Mouse (Mus musculus) gastrocnemius, adult 18-20 months (tissue): ENCODE data around the gene E130114P18Rik. TPM values are rescaled to one million over a fixed set of nuclear protein-coding genes. Genes with fewer than 3 reads are reported as not detected.

Experiments used
- DNase-seq: peaks from one replicate; pipeline ENCODE4 v3.0.0; 2021; ENCODE audit warnings: low spot score
- total RNA-seq, 2 experiments: library from RNA; stranded (reverse); gene quantifications; 2 replicates each; pipeline ENCODE4 v1.2.3; 2021

The E130114P18Rik gene
- total RNA-seq, 2 experiments from 2014 or later: 0.21 TPM; not detected in 1

DNA sequence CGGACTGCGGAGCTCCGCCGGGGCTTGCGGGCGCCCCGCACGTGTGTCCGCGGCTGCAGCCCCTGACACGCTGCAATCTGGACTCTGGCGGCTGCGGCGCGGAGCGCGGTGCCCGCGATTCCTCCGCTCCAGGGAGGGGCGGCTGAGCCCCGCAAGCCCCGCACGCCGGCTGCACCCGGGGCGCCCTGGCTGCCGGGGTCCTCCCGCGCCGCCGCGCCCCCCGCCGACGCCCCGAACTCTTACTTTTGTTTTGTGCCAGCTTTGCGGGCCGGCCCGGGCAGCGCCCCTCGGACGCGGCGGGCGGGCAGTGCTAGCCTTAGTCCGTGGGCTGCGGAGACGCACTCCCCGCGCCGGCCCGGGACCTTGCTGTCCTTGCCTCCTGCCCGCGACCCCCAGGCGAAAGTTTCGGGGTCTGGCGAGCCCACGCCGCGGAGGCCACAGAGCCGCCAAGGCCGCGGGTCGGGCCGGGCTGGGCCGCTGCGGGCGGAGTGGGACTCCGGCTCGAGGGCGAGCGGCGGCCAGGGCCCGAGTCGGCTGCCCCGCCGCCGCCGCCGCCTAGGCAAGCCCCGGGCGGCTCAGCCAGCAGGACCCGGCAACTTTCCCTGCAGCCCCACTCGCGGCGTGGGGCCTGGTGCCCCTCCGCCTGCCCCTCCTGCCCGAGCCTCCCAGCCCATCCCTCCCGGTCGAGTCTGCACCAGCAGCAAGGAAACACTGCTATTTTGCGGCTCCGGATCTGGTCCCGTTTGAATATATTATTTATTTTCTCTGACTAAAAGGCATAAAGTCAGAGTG lies 529 bp upstream of the E130114P18Rik start:
- no peak for DNase-seq

DNA sequence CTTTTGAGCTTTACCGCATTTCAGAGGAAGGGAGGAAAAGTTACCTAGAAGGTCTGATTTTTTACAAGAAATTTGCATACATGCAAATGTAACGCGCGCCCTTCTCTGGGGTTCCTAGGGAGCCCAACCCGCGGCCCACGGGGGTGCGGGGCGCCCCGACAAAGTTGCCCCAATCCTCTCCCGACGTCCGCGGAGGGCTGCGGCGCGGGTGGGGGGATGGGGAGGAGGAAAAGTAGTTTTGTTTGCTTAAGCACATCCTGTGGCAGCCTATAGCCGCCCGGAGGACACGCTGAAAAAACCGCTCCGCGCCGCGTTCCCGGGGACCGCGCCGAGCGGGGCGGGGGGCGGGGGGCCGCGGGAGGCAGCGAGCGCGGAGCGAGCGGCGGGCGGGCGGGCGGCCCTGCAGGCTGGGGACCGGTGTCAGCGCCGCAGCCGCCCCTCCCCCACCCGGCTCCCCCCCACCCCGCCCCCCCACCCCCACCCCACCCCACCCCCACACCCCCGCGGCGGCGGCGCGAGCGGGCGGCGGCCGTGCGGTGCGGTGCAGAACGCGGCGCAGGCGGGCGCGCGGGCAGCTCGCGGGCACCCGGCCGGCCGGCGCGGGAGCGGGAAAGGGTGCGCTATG lies 685 bp downstream of the E130114P18Rik start:
- DNase-seq: peak; percentile 60

DNA sequence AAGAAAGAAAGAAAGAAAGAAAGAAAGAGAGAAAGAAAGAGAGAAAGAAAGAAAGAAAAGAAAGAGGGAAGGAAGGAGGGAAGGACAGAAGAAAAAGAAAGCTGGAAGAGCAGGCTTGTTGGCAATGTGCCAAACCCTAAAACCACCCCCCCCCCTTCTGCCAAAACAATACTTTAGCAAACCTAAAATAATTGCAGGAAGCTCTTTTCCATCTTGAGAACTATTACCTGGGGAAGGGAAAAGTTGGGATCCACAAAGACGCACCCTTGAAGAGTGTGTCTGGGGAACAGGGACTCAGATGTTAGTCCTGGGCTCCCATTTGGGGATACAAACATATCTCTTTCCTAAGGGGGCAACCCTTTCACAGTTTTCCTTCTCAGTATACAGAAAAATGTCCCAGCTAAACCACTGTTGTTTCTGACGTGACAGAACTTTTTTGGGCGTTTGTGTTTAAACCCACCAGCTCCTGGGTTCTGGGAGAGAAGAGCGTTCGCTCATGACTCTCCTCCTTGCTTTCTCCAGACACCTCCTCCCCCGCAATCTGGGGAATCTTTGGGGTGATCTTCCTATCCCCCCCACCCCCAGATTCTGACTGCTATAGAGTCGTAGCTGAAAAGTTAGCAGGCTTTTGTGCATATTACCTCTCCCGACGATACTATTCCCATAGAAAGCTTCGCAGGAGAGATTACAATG lies 1.3 kb downstream of the E130114P18Rik start:
- no peak for DNase-seq

DNA sequence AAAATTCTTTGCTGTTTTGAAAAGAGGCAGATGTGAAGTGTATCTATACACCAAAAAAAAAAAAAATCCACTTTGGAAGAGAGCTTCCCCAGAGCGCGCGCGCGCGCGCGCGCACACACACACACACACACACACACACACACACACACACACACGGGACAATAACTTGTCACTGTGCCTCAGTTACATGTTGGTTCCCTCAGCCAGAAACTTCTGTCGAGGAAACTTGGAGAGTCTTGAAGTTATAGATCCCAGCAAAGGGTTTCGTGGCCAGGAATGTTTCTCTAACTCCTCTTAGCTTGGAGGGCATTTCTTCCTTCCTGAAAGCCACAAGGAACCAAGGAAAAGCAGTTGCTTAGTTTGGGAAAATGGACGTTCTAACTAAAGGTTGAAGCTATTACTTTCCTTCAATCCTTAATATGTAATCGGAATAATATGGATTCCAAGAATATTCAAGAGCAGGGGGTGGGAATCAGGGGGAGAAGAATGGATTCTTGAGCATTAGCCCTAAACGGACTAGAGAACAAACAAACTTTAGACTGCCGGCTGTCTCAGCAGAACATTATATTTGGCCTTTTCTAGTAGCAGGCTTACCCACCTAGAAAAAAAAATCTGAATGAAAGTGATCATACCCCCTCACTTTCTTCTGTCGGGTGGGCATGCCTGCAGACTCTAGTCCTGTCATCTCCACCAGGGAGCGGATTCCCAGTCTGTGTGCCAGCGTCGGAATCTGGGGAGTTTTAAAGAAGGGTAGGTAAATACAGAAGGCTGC lies 2.2 kb downstream of the E130114P18Rik start:
- no peak for DNase-seq

DNA sequence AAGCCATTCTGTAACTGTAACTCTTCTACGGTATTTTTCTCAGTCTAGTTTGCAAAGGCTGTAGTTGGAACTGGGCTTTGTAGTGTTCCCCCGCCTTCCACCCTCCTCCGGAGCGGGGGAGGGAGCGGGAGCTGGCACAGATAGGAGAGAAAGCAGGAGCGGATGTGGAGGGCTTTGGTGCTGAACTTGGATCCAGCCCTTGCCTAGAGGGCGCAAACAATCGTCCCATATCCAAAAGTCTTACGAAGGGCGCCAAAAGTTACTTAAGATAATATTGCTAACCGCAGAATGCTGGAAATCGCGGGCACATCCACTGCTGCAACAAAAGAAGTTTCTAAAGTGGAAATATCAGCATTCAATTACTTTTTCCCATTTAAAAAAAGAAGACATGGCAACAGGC lies 2.8 kb downstream of the E130114P18Rik start:
- peak; percentile 81 for DNase-seq

DNA sequence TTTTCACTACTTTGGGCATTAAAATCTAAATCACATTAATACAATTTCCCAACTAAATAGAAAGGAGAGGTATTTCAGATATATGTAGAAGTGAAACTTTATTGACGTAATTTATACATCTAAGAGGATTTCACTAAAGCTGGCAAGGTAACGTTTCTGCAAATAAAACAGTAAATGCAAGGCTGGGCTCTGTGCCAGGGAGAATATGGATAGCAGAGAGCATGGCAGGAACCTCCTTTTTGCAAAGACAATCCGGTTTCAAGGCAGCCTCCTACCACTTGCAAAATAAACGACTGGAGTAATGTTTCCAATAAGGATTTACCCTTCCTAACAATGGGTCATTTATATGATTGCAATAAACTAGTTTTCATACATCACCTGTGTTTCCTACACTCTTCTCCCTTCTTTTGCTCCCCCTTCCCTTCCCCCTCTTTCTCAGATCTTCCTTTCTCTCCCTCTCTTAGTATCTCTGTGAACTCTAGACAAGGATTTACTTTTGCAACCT lies 3.4 kb downstream of the E130114P18Rik start:
- no peak for DNase-seq

DNA sequence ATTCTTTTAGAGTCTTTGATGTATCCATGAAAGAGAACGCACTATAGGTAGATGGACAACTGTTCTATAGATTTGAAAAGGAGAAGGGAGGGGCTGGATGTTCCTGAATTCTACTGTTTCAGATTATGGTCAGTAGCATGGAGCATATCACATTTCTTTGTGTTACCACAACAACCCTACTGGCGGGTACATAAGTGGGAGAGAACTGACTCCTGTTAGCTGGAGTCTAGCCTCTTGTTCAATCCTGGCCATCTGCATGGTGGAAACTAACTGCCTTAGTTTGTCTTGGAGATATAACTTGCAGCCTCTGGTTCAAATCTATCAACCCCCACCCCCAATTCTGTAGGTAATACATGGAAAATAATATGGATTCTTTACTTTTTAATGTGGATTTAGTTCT lies 4.1 kb downstream of the E130114P18Rik start:
- no peak for DNase-seq

DNA sequence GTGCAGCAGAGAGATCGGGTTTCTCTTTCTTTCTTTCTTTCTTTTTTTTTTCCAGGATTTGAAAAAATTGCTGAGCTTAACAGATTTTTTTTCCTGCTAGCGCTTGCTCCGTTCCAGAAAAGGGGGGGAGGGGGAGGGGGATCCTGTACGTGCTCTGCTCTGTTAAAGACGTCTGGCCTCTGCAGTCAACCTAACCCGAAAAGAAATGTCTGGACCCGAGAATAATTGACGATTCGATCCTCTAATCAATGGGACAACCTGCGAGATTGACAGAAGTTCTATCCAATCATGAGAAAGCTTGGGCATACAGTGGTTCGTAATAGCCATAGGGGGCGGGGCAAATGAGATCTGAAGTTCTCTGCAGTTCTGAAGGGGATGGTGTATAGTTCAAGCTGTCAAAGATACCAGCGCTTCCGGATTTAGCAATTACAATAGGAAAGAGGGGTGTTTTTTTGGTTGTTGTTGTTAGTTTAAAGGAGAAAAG lies 4.7 kb downstream of the E130114P18Rik start:
- peak; percentile 99 for DNase-seq

DNA sequence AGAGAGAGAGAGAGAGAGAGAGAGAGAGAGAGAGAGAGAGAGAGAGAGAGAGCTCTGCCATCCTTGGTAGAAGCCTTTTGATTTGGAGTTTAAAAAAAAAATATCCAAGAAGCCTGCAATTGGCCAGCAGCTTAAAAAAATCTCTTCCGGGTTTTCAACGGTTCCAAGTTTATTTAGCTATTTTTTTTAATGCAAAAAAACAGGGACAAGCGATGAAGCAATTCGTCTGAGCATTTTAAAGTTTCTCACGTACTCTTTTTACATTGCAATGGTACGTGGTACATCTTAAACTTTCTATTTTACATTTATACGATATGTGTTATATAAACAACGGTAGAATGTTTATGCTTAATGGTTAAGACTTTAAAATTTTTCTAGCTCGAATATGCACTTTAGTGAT lies 5.2 kb downstream of the E130114P18Rik start, which contains the start of gene Nfia:
Nfia (plus strand) TSS at position 94 of the 400 bp plus-strand sequence.
- DNase-seq: no peak

DNA sequence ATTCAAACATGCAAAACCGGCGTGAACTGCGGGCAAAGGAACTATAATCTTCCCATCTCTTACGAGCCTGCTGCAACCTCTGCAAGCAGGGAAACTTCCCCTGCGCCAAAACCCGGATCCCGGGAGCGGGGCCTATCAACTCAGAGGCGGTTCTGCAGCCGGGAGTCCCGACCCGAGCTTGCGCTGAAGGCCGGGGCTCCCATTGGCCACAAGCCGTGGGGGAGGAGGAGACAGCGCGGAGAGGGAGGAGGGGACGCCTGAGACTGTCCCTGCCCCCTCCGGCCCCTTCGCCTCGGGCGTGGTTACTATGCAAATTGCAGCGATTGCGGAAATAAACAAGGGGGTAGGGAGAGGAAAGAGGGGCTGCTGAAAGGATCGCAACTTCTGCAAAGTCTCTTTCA lies 5.8 kb downstream of the E130114P18Rik start:
- DNase-seq: peak; percentile 99

DNA sequence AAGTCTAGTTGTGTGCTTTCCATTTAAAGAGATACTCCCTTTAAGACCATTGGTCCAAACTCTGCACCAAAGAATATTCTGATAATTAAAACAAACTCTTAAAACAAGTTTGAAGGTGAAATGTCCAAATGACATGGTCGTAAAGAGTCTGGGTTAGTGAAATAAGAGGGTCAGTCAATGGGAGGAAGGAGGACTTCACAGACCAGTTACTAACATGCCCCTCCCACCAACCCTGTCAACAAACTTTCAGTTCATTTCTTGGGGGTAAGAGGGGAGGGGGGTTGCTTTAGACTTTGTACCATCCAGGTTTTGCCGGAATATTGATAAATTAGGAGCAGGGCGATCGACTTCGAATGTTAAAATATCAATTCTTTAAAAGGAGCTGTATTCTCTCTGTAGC lies 6.5 kb downstream of the E130114P18Rik start:
- DNase-seq: no peak

DNA sequence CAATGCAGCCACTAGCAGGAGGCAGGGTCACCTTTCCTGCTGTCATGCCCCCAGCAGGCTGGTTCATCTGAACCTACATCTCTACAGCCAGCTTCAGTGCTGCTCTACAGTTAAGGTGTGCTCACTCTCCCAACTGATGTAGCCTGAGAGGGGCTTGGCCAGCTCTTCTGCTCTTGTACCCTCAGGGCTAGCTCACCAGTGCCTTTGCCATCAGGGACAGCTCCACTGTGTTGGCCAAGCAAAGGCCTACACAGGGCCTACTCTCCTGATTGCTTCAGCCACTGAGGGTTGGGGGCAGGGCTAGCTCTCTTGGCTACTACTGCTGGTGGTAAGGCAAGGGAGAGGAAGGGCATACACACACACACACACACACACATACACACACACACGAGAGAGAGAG lies 8.0 kb downstream of the E130114P18Rik start:
- no peak for DNase-seq

DNA sequence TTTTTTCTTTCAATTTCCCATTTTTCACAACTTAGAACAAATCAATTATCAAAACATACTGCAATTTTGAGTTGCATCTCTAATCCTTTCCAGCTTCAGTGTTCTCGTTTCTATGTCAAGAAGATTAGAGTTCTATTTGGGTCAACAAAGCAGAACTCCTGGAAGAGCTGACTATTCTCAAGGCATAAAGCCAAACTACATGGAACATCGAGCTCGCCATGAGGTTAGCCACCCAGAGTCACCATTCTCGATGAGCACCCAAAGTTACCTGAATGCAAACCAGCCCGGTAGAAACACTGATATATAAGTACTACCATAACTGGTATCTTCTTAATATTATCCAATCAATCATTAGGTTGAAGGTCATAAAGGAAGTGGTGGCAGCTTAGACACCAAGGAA lies 10.4 kb downstream of the E130114P18Rik start:
- no peak for DNase-seq

DNA sequence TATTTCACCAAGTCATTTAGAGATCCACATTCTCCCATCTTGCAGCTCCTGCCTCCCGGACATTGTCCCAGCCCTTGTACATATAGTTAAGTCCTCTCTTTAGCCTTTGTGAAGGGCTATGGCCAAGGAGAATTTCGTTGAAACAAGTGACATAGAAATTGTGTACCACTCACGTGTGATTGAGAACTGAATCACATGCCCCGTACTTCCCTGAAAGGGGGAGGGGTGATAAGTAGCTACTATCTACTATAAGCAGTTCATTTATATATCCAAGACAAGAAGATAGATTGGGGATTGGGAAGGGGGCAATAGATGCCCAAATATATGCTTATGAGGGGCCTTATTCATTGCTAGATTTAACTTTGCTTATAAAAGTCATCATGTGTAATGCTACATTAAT lies 10.9 kb downstream of the E130114P18Rik start:
- no peak for DNase-seq

DNA sequence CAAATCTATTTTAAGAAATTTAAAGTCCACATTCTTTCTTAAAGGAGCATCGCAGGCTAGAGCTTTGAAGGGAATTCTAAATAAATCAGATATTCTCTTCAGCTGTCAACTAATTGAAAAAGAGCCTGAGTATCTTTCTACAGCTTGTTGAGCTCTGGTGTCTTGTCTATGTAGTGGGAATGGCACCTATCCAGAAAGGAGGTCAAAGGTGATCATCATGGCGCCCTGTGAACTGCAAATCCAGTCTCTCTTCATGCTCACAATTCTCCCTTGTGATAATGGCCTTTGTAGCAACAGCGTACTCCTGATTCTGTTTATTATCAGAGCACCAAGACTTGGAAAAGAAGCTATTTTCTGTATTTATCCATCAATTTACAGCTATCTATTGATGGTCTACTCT lies 11.8 kb downstream of the E130114P18Rik start:
- no peak for DNase-seq

DNA sequence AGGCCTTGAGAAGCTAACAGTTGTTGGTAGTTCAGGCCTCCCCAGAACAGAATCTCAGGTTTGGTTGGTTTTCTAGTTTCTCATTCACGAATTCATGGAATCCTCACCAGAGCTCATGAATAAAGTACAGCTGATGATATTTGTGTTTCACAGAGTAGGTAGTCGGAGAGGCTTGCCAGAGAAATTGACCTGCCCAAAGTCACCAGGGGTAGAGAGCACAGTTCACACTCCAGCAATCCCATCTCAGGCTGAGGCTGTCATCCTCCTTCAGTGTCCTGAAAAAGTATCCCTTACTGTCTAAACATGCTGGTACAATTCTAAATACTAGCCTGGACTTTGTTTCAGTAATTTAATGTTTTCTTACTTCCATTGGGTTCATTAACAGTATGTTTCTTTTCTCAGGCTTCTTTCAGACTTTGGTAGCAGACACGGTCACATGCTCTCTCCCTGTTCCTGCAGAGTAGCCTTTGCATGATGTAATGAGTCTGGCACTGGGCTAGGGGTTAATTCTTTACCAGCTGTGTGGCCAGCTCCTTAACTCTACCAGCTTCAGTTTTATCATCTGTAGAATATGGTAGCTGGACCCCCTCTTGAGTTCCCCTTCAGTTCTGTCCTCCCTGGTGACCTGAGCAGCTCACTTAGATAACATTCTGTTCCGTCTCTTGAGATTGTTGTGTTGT lies 12.4 kb downstream of the E130114P18Rik start:
- DNase-seq: no peak

DNA sequence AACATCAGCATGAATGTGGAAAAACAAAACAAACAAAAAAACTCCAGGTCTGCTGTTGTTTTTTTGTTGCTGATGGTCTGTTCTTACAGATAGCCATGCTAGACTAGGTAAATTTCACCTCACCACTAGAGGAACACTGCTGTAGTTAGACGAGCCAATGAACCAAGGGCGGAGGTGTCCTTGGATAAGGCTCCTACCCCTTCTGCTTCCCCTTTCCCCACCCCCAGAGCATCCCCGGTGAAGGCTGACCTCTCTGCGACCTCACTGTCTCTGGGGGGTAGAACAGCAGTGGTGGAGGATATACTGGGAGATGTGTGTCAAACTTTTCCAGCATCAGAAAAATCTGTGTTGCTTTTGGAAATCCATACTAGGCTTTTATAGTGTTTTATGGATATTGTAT lies 13.3 kb downstream of the E130114P18Rik start:
- DNase-seq: no peak

DNA sequence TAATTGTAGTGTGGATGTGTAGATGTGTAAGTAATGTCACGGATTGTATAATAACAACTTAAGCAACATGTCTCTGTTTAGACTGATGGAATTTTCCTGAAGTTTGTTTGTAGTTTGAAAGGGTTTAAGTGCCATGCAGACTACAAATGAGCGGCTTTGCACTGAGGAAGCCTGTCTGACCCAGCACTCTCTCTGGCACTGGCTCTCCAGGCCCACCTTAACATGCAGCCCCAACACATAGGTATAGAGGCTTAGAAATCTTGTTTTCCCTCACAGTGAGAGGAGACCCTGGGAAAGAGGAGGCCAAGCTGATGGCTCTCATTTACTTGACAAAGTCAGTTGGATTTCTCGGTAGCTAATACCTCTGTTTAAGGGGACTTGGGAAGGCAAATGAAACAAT lies 19.2 kb downstream of the E130114P18Rik start:
- no peak for DNase-seq

DNA sequence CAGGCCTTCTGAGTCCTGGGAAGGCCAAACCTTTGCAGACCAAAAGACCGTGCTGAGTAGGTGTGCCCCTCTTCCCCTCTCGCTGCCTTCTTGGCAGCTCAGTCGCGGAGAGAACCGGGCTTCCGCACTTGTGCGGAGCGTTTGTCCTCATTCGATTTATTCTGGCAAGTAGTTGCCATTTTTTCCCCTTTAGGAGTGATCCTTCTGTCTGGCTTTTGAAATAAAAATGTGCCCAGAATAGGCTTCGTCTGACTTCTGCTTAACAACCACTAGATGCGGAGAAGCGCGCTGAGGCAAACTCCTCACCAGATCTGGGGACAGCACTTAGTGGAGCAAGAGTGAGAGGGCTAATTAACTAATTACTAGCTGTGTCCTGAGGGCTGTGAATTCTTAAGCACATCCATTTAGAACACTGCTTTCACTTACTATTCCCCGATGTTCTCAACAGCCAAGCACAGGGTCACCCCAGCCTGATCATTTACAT lies 19.9 kb downstream of the E130114P18Rik start:
- DNase-seq: no peak

DNA sequence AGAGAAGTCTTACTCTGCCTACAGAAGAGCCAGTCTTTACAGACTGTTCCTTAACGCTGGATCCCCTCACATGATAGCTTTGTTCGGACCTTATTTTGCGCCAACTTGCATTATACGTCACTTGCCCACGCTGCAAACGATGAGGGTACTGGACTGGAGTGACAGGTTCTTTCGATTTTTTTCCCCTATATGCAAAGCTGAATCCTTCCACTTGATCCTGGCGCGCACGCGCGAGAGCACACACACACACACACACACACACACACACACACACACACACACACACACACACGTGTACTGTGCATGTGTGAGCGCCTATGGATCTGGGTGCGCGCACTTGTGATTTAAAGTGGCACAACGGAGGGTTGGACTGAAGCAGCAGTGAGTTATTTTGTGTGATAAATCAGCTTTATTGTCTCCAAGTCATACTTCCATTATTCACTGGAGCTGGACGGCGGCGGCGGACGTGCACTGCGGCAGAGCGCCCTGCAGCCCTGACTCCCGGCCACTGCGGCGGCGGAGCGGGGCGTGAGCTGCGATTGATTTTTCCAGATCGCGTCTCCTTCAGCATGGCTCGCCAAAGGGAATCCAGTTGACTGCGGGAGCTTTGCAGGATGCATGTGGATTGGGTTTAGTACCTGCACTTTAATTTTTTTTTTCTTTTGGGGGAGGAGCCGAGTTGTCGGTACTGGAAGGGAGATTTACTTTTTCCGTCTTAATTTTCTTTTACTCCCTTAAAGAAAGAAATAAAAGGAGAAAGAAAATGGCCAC lies 20.5 kb downstream of the E130114P18Rik start:
- peak; percentile 68 for DNase-seq
